Mouse (Mus musculus): ENCODE results near the gene Exoc3l. TPM values are rescaled to one million over a fixed set of nuclear protein-coding genes. Genes with fewer than 3 reads are reported as not detected.
"Not testable (repeated sequence)": the region's sequence is repeated elsewhere in the genome, so short reads cannot be mapped to it uniquely, and the experiment has no call there.

Gene Exoc3l
- total RNA-seq, 2 experiments from 2014 or later, result 3.9 to 9.1 TPM

GRCm38 (mm10) chr8:105291802-105292201 is 4.1 kb downstream of the Exoc3l start:
- not testable (repeated sequence) for DNase-seq

GRCm38 (mm10) chr8:105291364-105291763 is 4.5 kb downstream of the Exoc3l start:
- not testable (repeated sequence) for DNase-seq

GRCm38 (mm10) chr8:105290554-105291314 is 5.2 kb downstream of the Exoc3l start:
- peak; percentile 99 for DNase-seq

- DNase-seq, result peak; percentile 43
These were observed 6.0 kb downstream of the Exoc3l start, which contains the start of gene 4931428F04Rik for GRCm38 (mm10) chr8:105289805-105290460. Gene 4931428F04Rik (minus strand): TSS chr8:105289864.

DNA sequence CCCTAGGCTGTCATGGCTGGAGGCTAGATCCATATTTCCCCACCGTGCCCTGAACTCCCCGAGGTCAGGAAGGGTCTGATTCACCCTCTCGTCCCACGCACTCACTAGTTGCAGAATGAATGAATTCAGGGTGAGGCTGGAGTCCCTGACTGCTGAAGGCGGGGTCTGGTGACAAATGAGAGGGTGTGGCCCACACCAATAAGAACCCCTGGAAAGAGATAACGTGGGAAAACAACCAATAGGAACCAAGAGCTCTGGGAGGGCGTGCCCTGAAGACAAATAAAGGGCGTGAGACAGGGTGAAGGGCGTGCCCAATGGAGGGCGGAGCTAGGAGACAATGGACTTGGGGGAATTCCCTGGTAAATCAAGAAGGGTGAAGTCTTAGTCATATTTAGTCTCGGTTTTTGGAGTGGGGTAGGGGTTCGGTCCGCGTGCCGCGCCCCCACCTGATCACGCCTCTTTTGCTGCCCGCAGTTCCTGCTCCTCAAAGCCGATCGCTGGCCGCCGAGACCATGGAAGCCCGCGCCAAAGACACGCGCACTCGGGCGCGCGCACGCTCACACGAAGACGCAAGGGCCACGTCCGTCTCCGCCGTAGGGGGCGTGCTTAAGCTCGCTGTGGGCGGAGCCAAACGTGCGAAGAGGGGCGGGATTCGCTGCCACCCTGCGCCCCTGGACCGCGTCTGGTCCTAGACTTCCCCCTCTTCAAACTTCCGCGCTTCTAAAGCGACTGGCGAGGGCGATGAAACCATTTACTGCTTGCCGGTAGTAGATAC is 6.8 kb downstream of the Exoc3l start:
- DNase-seq, result peak; percentile 93

- DNase-seq, result no peak
These were observed 7.7 kb downstream of the Exoc3l start for GRCm38 (mm10) chr8:105288231-105288630.

- no peak for DNase-seq
These were observed 9.0 kb downstream of the Exoc3l start for GRCm38 (mm10) chr8:105286907-105287306.

DNA sequence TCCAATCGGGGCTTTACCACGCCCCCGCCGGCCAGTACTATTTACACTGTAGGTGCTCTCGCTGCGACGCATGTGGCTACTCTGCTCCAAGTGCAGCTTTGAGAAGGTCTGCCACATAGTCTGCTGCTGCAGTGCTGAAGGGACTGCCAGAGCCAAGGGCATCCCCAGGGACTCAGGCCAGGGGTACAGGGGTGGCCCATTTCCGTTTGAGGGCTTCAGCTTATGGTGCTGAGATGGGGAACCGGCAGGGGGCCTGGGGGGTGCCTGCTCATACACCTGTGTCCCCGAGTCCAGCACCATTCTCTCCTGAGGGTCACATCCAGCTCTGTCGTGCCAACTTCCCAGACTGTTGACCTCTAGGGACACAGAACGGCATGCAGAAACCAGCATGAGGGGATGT is 10.4 kb downstream of the Exoc3l start:
- no peak for DNase-seq

DNA sequence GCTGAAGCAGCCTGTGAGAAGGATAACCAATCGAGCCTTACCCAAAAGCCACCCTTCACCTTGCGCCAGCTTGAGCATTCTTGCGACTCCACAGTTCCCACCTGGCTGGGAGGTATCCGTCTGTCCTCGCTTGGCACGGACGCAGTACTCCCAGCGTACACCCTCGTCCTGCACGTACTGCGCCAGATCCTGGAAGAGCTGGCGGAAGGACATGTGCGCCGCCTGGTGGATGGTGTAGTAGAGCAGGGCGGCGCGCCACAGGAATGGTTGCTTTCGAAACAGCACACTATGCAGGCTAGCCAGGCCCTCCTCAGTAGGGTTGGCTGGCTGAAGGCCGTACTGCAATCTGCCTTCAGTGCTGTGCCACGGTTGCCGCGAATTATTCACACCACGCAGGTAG is 12.8 kb downstream of the Exoc3l start:
- peak; percentile 64 for DNase-seq

- no peak for DNase-seq
These were observed 13.7 kb downstream of the Exoc3l start for GRCm38 (mm10) chr8:105282239-105282638.

GRCm38 (mm10) chr8:105281821-105282220 is 14.1 kb downstream of the Exoc3l start:
- no peak for DNase-seq

- no peak for DNase-seq
These were observed 15.3 kb downstream of the Exoc3l start for GRCm38 (mm10) chr8:105280567-105280966.

DNA sequence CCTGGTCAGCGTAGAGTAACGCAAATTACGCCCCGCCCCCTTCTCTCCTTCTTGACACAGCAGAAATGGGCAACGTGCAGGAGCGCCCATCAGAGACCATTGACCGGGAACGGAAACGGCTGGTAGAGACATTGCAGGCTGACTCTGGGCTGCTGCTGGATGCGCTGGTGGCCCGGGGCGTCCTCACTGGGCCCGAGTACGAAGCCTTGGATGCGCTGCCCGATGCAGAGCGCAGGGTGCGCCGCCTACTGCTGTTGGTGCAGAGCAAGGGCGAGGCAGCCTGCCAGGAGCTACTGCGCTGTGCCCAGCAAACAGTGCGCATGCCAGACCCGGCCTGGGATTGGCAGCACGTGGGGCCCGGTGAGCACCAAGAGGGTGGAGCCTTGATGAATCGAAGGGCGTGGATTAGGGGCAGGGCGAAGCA is 17.0 kb downstream of the Exoc3l start:
- peak; percentile 91 for DNase-seq

DNA sequence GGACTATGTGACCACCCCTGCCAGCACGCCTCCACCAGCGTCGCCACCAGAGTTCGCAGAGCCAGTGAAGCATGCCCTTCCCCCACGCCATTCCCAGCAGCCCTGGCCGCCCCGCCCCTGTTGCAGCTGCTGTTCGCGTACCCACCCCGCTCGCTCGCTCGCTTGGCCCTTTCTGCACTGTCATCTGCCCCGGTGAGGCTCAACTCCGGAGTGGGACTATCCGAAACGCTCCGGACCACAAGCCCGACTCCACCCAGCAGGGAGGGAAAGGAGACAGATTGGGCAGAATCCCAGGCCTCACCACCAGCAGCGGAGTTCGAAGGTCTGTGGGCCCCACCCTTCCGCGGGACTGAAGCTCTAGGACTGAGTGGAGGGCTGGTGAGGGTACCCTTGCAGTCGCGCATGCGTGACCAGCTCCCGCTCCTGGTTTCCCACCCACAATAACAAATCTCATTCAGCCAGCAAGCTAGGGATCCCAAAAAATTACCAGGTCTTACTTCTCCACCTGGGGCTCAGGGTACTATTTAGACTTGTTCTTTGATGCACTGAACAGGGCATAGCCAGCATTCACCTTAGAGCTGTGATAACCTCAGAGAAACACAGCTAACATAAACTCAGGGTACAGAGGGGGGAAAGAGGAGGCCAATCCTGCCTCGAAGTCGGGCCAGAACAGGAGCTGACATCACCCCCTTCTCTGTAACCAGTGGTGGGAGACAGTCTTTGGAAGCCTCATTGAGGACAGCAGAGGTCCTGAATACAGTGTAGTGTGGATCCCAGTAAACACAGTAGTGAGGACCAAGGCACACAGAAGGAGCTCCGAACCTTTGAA is 19.4 kb downstream of the Exoc3l start:
- DNase-seq, result peak; percentile 70

DNA sequence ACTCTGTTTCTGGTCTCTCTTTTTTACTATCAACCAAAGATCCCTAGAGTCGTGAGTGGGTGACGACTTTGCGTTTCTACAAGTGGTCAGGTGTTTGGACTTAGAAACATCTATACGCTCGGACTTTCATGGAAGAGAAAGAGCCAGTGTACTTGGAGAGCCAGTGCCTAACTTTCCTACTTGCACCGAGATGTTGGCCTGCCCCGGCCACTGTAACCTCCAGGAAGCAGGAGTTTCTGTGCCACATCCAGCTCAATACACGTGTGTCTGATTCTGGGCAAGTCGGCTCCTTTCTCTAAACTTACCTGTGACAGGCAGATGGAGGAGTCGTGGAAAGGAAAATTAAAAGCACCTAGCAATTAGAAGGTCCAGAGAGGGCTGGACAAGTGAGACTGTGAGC is 20.1 kb downstream of the Exoc3l start, which contains the start of gene Nol3:
Gene Nol3, plus strand, starts transcription at position 301 of the 400 bp plus-strand sequence.
- no peak for DNase-seq

GRCm38 (mm10) chr8:105275387-105275786 is 20.5 kb downstream of the Exoc3l start:
- no peak for DNase-seq

DNA sequence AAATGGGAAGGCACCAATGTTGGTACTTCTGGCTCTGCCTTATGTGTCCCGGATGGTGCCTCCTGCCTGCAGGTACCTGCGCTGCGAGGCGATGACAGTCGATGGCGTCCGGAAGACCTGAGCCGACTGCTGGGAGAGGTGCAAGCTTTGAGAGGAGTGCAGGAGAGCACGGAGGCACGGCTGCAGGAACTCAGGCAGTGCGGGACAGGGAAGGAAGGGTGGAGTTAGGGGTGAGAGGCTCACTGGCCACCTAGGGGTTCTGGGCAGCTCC is 25.1 kb downstream of the Exoc3l start:
- no peak for DNase-seq

- DNase-seq, result no peak
These were observed 25.6 kb downstream of the Exoc3l start for GRCm38 (mm10) chr8:105270101-105270915.

GRCm38 (mm10) chr8:105269461-105269947 is 26.4 kb downstream of the Exoc3l start, which contains the start of gene Hsf4:
Gene Hsf4 (plus strand): TSS chr8:105269801.
- peak; percentile 61 for DNase-seq

GRCm38 (mm10) chr8:105269075-105269458 is 26.8 kb downstream of the Exoc3l start:
- no peak for DNase-seq

Measured in gastrocnemius, postnatal 10 days (tissue).